Mouse (Mus musculus) ZHBTc4 (cell line): ENCODE measurements around the gene Slc13a1.

Experiments
- DNase-seq: peaks from one replicate; pipeline ENCODE4 v3.0.0-alpha.2; 2011; ENCODE audit warnings: low read depth, low spot score

The Slc13a1 gene

DNA sequence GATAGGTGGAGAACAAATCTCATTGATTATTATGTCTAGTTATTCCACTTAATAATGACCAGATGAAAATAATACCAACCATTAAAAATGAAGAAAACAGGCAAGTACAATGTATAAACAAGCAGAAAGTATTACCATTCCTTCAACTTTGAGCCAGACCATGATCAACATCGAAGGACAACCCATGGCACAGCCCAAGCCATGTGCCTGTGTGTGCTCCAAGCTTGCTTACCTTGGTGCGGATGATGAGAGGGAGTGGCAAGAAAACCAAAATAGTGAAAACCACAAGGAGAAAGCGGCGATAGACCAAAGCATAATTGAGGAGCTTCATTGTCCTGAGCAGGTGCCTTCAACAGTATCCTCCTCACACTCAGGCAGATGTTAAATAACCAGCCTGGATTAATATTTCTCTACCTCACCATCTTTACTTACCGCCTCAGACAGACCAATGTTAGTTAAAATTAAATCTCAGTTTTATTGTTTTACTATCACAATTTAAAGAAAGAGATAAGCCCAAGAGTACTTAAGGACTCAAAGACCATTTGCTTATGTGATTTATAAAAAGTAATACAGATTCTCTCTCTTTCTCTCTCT lies at the start of gene Slc13a1:
Gene Slc13a1, minus strand, starts transcription at position 359 of the 594 bp plus-strand sequence.
- no peak for DNase-seq

GRCm38 (mm10) chr6:24207866-24208265 lies 40.0 kb upstream of the Slc13a1 start:
- no peak for DNase-seq

- no peak for DNase-seq
These were observed 34.3 kb upstream of the Slc13a1 start for GRCm38 (mm10) chr6:24202226-24202625.

GRCm38 (mm10) chr6:24200644-24201484 lies 33.0 kb upstream of the Slc13a1 start:
- no peak for DNase-seq

DNA sequence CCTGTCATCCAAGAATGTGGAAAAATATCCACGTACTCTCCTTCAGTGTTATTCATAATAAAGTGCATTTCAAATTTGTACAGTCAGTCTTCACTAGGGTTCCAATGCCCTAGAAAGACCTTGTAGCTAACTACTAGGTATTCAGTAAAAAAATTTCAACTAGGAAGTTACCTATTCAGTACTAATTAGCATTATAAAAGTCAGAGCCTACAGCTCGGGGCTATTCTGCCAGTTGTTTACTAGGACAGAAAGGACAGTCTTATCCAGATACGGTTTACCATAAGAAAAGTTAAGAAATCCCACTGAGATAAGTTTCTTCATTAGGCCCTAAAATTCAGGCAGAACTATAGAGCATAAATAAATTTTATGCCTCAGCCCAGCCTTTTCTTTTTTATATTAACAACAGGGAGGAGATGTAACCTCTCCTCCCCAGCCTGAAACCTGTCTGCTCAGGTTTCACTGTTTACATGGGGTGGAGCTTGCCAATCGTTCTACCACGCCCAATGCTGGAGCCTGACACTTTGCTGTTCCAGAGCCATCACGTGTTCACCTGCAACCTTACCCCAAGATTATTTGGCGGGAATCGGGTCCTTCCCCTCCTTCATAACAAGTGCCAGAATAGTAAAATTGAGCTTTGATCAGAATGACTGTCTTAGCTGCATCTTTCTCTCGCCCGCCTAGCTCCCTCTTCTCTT lies 29.8 kb upstream of the Slc13a1 start:
- peak; percentile 29 for DNase-seq

- DNase-seq = peak; percentile 77
These were observed 28.5 kb upstream of the Slc13a1 start for GRCm38 (mm10) chr6:24196406-24196805.

GRCm38 (mm10) chr6:24183439-24183838 lies 15.5 kb upstream of the Slc13a1 start:
- no peak for DNase-seq

DNA sequence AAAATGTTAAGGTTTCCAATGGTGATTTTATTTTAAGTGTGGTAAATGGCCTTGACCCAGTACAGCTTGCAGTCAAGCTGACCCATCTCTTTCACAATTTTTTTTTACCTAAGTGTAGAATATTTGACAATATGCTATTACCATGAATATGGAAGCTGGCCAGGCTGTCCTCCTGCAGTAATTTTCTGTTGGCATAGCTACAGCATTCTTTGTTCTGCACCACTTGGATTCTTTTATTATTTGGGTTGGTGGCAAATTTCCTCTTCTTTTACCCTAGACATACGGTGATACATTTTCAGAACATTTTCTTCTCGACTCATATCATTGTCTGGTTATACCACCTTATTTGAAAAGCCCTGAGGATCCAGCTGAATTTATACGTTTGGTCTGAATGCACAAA lies 7.5 kb upstream of the Slc13a1 start:
- DNase-seq = no peak

DNA sequence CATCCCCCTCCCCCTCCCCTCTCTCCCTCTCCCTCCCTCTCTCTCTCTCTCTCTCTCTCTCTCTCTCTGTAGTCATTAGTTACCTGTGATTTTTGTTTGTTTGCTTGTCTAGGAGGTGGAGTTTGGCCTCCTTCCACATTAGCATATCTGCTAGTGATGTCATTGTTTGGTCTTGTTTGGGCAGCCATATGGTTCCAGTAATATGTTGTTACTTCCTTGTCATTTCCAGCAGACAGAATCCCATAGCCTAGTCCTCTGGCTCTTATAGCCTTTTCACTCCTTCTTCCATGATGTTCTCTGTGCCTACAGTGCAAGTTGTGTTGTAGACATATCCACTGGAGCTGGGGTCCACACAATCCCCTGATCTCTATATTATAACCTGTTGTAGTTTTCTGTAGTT lies 6.1 kb upstream of the Slc13a1 start:
- DNase-seq = no peak

- DNase-seq = peak; percentile 18
These were observed 4.8 kb upstream of the Slc13a1 start for GRCm38 (mm10) chr6:24172736-24173135.

DNA sequence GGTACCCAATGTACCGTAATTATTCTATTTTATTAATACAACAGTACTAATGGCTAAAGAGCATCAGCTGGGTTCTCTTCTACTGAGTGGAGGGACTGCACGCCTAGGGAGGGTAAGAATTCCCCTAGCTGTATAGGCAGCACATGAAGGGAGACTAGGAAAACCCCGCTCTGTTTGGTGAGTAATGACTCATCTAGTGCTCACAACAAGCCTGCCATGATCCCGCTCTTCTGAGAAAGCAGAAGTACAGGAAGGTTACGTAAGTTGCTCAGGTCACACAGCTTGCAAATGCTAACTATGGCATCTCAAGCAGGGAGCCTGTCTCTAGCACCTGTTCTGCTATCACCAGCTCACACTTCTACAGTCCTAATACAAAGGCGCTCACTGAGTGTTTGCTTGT lies 1.1 kb downstream of the Slc13a1 start:
- DNase-seq = no peak

DNA sequence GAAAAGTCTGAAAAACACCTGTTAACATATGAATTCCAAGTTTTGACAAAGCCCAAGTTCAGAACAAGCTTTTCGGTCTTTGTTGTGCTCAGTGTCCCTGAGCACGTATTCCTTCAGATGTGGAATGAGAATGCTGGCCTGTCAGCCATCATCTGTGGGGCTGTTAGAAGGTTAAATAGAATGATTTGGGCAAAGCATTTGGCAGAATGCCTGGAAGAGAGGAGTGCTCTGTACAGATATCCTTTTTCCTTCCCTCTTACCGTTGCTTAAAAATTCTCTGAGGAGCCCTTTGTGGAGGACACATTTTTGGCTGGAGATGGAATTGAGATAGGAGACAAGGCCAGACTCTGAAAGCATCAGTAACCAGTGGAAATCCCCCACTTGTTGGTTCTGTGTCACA lies 2.6 kb downstream of the Slc13a1 start:
- DNase-seq = no peak

GRCm38 (mm10) chr6:24159795-24160194 lies 8.1 kb downstream of the Slc13a1 start:
- no peak for DNase-seq

DNA sequence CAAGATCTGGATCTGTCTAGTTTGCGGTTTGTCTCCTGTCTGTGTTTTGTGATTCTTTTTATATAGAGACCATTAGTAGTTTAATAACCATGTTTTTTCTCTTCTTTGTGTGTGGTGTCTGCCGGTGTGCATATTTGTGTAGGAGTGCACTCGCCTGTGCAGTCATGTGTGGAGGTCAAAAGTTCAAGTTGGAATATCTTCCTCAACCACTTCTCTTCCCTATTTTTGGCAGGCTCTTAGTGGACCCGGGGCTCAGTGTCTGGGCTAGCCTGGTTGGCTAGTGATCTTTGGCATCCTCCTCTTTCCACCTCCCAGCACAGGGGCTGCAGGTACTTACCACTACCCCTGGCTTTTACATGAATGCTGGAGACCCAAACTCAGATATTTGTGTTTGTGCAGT lies 13.0 kb downstream of the Slc13a1 start:
- no peak for DNase-seq

- DNase-seq = no peak
These were observed 34.9 kb downstream of the Slc13a1 start for GRCm38 (mm10) chr6:24132951-24133350.

GRCm38 (mm10) chr6:24122632-24123031 lies 45.3 kb downstream of the Slc13a1 start:
- DNase-seq = no peak

DNA sequence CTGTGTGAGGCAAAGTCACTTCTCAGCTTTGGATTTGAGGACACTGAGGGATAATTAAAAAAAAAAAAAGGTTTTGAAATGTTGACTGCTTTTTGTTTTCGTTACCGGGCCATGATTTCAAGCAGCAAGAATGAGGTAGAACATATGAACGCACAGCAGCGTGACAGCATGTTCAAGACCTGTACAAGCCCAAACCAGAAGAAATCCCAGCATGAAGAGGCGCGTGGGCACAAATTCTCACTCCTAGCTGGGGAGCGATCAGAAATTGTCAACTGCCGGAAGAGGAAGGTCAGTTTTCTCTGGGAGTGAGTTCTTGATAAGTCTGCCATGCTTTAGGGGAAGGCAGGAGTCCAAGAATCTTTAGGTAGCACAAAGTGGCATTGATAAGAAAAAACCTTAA lies 56.3 kb downstream of the Slc13a1 start:
- no peak for DNase-seq

DNA sequence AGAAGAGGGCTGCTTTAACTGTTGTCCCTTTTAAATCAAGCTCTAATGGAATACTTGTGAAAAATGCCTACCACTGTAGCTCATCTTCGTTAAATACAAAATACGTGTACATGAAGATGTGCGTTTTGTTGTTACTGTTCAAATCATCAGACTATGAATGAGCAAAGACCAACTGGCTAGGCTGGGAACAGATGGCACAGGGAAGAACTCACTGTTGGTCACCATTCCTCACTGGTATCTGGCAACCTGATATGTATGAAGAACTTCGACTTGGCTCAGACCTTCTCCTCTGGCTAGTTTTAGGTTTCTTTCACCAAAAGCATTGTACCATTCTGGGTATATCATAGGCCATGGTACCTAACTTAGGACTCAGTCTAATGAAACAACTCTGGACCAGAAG lies 59.4 kb downstream of the Slc13a1 start:
- DNase-seq = no peak

DNA sequence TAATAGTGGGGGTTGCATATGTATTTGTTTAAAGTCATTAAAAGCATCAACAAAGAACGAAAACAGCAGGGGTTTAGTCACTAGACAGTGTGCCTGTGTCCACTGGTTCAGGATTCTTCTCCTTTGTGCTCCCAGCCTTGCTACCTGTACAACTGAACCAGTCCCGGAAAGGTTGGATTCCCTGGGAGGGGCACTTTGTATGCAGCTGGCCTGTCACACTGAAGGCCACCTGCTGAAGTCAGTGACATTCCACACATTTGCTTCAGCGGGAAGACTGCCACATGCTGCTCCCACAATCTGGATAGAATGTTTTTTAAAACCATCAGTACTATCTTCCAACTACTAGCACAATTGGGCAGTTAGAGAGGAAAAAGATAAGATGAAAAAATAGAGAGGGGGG lies 61.7 kb downstream of the Slc13a1 start:
- peak; percentile 35 for DNase-seq

- no peak for DNase-seq
These were observed 62.2 kb downstream of the Slc13a1 start for GRCm38 (mm10) chr6:24105681-24106080.

DNA sequence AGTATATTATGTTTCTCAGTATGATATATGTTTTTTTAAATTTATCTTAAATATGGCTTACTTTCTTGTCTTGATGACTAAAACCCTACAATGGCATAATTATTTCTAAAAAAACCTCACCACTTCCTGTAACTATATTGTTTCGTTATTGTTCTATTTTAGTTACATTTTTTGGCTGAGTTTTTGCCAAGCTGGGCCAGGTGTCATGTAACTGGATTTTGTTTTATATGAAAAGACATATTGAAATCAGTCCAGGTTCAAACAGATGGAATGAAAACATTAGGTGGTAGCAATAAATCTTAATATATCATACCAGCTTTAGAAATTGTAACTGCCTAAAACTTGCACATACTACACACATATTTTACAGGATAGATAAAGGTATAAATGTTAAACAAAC lies 66.6 kb downstream of the Slc13a1 start:
- DNase-seq = no peak

DNA sequence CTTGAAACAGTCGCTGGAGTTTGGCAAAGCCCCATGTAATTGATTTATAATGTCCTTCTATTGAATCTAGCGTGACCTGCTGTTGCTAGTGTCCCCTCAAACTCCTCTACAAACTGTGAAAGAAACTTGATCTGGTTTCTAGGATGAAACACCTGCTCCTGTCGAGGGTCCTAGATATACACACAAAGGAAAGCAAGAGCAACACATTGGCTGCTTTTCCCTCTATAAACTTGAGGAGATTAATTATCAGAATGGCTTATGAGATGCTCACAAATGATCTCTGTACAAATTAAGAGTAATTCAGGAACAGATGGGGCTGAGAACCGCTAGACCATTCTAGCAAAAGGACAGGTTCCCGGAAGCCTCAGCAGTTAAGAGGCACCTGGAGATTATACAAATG lies 67.2 kb downstream of the Slc13a1 start:
- no peak for DNase-seq

DNA sequence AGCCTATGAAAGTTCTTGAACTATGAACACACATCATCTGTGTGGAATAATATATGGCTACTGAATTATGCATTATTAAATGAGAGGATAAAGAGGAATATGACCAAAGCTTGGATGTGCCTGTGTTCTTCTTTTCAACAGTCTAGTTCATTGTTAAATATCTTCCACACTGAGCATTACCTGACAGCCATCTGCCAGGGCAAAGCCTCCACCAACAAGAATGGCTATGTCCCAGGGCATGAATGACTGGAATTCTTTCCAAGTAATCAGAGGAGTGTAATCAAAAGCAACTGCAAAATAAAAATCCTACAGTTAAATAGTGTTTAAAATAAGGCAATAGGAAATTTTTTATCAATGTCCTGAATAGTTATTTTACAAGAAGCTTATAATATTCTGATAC lies 70.5 kb downstream of the Slc13a1 start:
- no peak for DNase-seq
